Mouse (Mus musculus) mammary gland, adult 2 months (tissue): ENCODE measurements around the gene Slitrk3. TPM values are rescaled to one million over a fixed set of nuclear protein-coding genes. Genes with fewer than 3 reads are reported as not detected.

Source experiments
- polyA plus RNA-seq: library from polyadenylated mRNA; depleted of rRNA; stranded (reverse); fragments of >200 nt; gene quantifications from 2 replicates; pipeline ENCODE4 v1.2.3, GENCODE M21; 2012; ENCODE audit warnings: low replicate concordance; rRNA removed

Gene Slitrk3
- polyA plus RNA-seq: 0.02 and 0.04 TPM in 2 replicates

GRCm38 (mm10) chr3:73057197-73057811 lies at the start of gene Slitrk3:
Gene Slitrk3 (minus strand): TSS chr3:73057803.

Other genes with a start within 250 kb of the Slitrk3 start
- not detected in 2 replicates for gene Sis, start 89.9 kb downstream of the Slitrk3 start, polyA plus RNA-seq